Mouse (Mus musculus) heart, adult 2 months (tissue): ENCODE measurements at regions not wholly inside any gene's neighbourhood (a gene's known extent, or its start where the extent isn't known, plus 50 kb on each side); places are given as distances from the start of the nearest gene placed in this dataset.

Experiments
- CTCF ChIP-seq: fragments of 200-600 bp; IDR thresholded peaks from 2 replicates; pipeline ENCODE4 v1.8.1; 2022; ENCODE audit warnings: antibody characterized with exemption, mild to moderate bottlenecking, moderate library complexity
- POLR2A ChIP-seq: fragments of 200-500 bp; IDR thresholded peaks from 2 replicates; pipeline ENCODE4 v1.6.1; 2011; ENCODE audit warnings: mild to moderate bottlenecking, low read depth, low read length, control low read depth; ENCODE audit not compliant: insufficient read depth

DNA sequence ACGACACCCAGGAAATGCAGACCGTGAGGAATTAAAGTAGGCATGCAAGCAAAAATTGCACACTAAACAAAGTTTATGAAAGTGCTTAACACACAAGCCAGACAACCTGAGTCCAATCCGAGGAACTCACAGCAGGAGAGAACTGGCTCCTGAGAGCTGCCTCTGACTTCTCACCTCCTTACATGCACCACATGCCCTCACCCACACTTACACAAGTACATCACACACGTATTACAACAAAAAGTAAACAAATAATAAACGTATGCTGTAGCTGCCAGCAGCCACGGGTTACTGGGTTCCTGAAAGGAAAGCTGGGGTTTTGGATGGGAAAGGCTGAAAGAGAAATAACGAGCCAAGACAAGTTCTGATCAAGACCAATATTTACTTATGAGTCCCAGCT, 1008.0 kb downstream of the 4930447A16Rik start:
- TF ChIP-seq CTCF, result no peak
- no peak for TF ChIP-seq POLR2A
